Mouse (Mus musculus): ENCODE measurements at regions not wholly inside any gene's neighbourhood (a gene's known extent, or its start where the extent isn't known, plus 50 kb on each side); places are given as distances from the start of the nearest gene placed in this dataset.

DNA sequence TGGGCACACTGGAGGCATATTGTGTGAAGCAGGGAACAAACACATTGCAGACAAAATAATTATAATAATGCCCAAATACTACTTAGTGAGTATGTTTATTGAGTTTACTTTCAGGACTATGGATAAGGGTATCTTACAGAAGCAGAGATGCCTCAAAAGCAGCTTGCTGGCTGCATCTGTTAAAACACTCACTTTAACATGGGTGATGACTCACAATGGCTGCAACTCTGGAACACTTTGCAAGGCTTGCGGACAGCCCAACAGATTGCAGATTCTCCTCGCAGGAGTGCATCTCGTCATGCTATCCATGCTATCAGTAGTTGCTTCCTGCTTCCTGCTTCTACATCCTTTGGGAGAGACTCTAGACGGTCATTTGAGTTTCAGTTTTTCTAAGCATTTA, 373.2 kb upstream of the Arpp21 start:
- TF ChIP-seq MYOD1 (IDR thresholded peaks at IDR 0.05; ENCODE audit: control insufficient read depth in 1 of 3, insufficient read length in 2 of 3, low read depth in 2 of 3), result no peak
- no peak for TF ChIP-seq MAX (IDR thresholded peaks at IDR 0.05; ENCODE audit: low read depth)
- TF ChIP-seq SRF (IDR thresholded peaks at IDR 0.05; ENCODE audit: control insufficient read depth, insufficient read length, low read depth), result no peak
- TF ChIP-seq TCF3 (IDR thresholded peaks at IDR 0.05; ENCODE audit: insufficient read length, low read depth), result no peak
- no peak for TF ChIP-seq E2F4 (IDR thresholded peaks at IDR 0.05; ENCODE audit: insufficient read depth)
- no peak for TF ChIP-seq POLR2AphosphoS2 (IDR thresholded peaks at IDR 0.05; ENCODE audit: insufficient read length, low read depth)
- no peak for TF ChIP-seq TCF12 (IDR thresholded peaks at IDR 0.05; ENCODE audit: insufficient read depth, poor library complexity, severe bottlenecking)
- no peak for TF ChIP-seq USF1 (IDR thresholded peaks at IDR 0.05; ENCODE audit: low read depth)
- TF ChIP-seq MYOG (IDR thresholded peaks at IDR 0.05; ENCODE audit: control insufficient read depth in 1 of 3, insufficient read depth in 1 of 3, insufficient read length in 2 of 3, low read depth in 2 of 3), result no peak
- no peak for TF ChIP-seq POLR2A (IDR thresholded peaks at IDR 0.05; ENCODE audit: insufficient read length, low read depth)
- no peak for TF ChIP-seq REST (IDR thresholded peaks at IDR 0.05; ENCODE audit: insufficient read depth, insufficient read length)
- no peak for TF ChIP-seq CEBPB (IDR thresholded peaks at IDR 0.05; ENCODE audit: insufficient read depth, poor library complexity, severe bottlenecking)
- no peak overlapping the region for H3ac ChIP-seq (ENCODE audit: control insufficient read depth, insufficient read length)
- no peak overlapping the region for H3K4me2 ChIP-seq (ENCODE audit: low read depth)
- no peaks in the 10 kb centered on the region for H3K79me2 ChIP-seq (ENCODE audit: control insufficient read depth, insufficient read depth)
- no peaks in the 10 kb centered on the region for H3K27me3 ChIP-seq (ENCODE audit: control insufficient read depth, insufficient read depth, insufficient read length)
- H3K36me3 ChIP-seq (ENCODE audit: control insufficient read depth, insufficient read depth), result no peaks in the 10 kb centered on the region
- no peak overlapping the region for H3K4me3 ChIP-seq

DNA sequence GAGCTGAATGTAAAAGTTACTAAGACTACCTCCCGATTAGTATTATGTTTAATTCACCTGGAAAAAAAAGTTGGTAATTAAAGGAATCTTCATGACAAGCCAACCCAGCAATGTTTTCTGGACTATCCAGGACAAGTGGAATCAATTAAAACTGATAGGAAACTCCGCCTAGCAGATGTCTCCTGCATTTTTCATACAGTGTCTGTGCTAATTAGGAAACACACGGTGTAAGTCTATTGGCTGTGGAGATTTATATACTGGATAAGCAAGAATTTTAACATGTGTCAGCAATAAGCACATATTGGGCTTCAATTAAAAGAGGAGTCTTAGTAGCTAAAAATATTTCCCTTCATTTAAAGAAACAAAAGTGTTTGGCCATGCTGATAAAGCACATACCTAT, 371.5 kb upstream of the Arpp21 start:
- H3ac ChIP-seq (ENCODE audit: control insufficient read depth, insufficient read length), result no peak overlapping the region

DNA sequence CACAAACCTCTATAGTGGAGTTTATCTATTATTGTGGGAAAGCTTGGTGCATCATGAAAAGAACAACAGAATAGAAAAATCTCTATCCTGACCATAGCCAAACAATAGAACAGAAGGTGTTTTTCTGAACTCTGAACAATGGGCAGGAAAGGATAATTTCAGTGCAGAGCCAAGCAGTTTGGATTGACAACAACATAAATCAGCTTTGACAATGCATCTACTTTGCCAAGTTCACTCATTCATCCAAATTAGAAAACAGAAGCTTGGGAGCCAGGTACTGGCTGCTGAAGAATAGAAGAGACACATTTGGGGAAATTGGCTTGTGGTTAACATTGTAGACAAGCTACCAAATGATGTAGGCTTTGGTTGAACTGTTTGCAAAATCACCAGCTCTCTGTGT, 360.0 kb upstream of the Arpp21 start:
- no peak overlapping the region for H3ac ChIP-seq (ENCODE audit: control insufficient read depth, insufficient read length)
- H3K4me3 ChIP-seq, result no peak overlapping the region
- no peak overlapping the region for H3K4me2 ChIP-seq (ENCODE audit: low read depth)
- no peaks in the 10 kb centered on the region for H3K79me2 ChIP-seq (ENCODE audit: control insufficient read depth, insufficient read depth)
- TF ChIP-seq TCF3 (IDR thresholded peaks at IDR 0.05; ENCODE audit: insufficient read length, low read depth) (no peak), MAX (IDR thresholded peaks at IDR 0.05; ENCODE audit: low read depth) (no peak), REST (IDR thresholded peaks at IDR 0.05; ENCODE audit: insufficient read depth, insufficient read length) (no peak), SRF (IDR thresholded peaks at IDR 0.05; ENCODE audit: control insufficient read depth, insufficient read length, low read depth) (no peak), TCF12 (IDR thresholded peaks at IDR 0.05; ENCODE audit: insufficient read depth, poor library complexity, severe bottlenecking) (no peak), CEBPB (IDR thresholded peaks at IDR 0.05; ENCODE audit: insufficient read depth, poor library complexity, severe bottlenecking) (no peak), USF1 (IDR thresholded peaks at IDR 0.05; ENCODE audit: low read depth) (no peak), POLR2A (IDR thresholded peaks at IDR 0.05; ENCODE audit: insufficient read length, low read depth) (no peak), MYOG (IDR thresholded peaks at IDR 0.05; ENCODE audit: control insufficient read depth in 1 of 3, insufficient read depth in 1 of 3, insufficient read length in 2 of 3, low read depth in 2 of 3) (no peak), E2F4 (IDR thresholded peaks at IDR 0.05; ENCODE audit: insufficient read depth) (no peak), MYOD1 (IDR thresholded peaks at IDR 0.05; ENCODE audit: control insufficient read depth in 1 of 3, insufficient read length in 2 of 3, low read depth in 2 of 3) (no peak), POLR2AphosphoS2 (IDR thresholded peaks at IDR 0.05; ENCODE audit: insufficient read length, low read depth) (no peak)
- no peaks in the 10 kb centered on the region for H3K36me3 ChIP-seq (ENCODE audit: control insufficient read depth, insufficient read depth)
- no peaks in the 10 kb centered on the region for H3K27me3 ChIP-seq (ENCODE audit: control insufficient read depth, insufficient read depth, insufficient read length)

More for the DNA sequence above, 371.5 kb upstream of the Arpp21 start:
- Histone ChIP-seq H3K79me2 (ENCODE audit: control insufficient read depth, insufficient read depth) (no peaks in the 10 kb centered on the region), H3K27me3 (ENCODE audit: control insufficient read depth, insufficient read depth, insufficient read length) (no peaks in the 10 kb centered on the region), H3K4me2 (ENCODE audit: low read depth) (no peak overlapping the region), H3K36me3 (ENCODE audit: control insufficient read depth, insufficient read depth) (no peaks in the 10 kb centered on the region), H3K4me3 (no peak overlapping the region)
- TF ChIP-seq MYOG (IDR thresholded peaks at IDR 0.05; ENCODE audit: control insufficient read depth in 1 of 3, insufficient read depth in 1 of 3, insufficient read length in 2 of 3, low read depth in 2 of 3), result no peak
- no peak for TF ChIP-seq TCF12 (IDR thresholded peaks at IDR 0.05; ENCODE audit: insufficient read depth, poor library complexity, severe bottlenecking)
- no peak for TF ChIP-seq E2F4 (IDR thresholded peaks at IDR 0.05; ENCODE audit: insufficient read depth)
- no peak for TF ChIP-seq POLR2AphosphoS2 (IDR thresholded peaks at IDR 0.05; ENCODE audit: insufficient read length, low read depth)
- no peak for TF ChIP-seq POLR2A (IDR thresholded peaks at IDR 0.05; ENCODE audit: insufficient read length, low read depth)
- TF ChIP-seq TCF3 (IDR thresholded peaks at IDR 0.05; ENCODE audit: insufficient read length, low read depth), result no peak
- TF ChIP-seq MYOD1 (IDR thresholded peaks at IDR 0.05; ENCODE audit: control insufficient read depth in 1 of 3, insufficient read length in 2 of 3, low read depth in 2 of 3), result no peak
- no peak for TF ChIP-seq SRF (IDR thresholded peaks at IDR 0.05; ENCODE audit: control insufficient read depth, insufficient read length, low read depth)
- no peak for TF ChIP-seq USF1 (IDR thresholded peaks at IDR 0.05; ENCODE audit: low read depth)
- TF ChIP-seq MAX (IDR thresholded peaks at IDR 0.05; ENCODE audit: low read depth), result no peak
- TF ChIP-seq REST (IDR thresholded peaks at IDR 0.05; ENCODE audit: insufficient read depth, insufficient read length), result no peak

DNA sequence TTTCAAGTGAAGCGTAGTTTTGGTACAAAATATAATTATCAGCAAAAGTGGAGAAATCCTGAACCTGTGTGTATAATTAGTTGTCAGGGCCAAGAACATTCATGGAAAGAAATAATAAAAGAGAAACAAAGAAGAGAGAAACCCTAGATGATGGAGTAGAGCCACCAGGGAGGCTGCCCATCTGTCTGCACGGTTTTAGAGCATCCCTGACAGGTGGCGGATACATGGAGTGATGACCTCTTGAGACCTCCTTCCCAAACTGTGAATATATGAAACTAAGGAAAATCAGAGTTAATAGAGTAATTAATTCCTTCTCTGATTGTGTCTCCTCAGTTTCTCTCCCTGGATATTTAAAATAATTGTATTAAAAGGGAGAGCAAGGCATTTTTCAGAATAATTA, 354.5 kb upstream of the Arpp21 start:
- no peaks in the 10 kb centered on the region for H3K79me2 ChIP-seq (ENCODE audit: control insufficient read depth, insufficient read depth)
- no peak overlapping the region for H3K4me3 ChIP-seq
- H3K27me3 ChIP-seq (ENCODE audit: control insufficient read depth, insufficient read depth, insufficient read length), result no peaks in the 10 kb centered on the region
- H3ac ChIP-seq (ENCODE audit: control insufficient read depth, insufficient read length), result no peak overlapping the region
- TF ChIP-seq REST (IDR thresholded peaks at IDR 0.05; ENCODE audit: insufficient read depth, insufficient read length) (no peak), USF1 (IDR thresholded peaks at IDR 0.05; ENCODE audit: low read depth) (no peak), TCF3 (IDR thresholded peaks at IDR 0.05; ENCODE audit: insufficient read length, low read depth) (no peak), MAX (IDR thresholded peaks at IDR 0.05; ENCODE audit: low read depth) (no peak), E2F4 (IDR thresholded peaks at IDR 0.05; ENCODE audit: insufficient read depth) (no peak)
- H3K36me3 ChIP-seq (ENCODE audit: control insufficient read depth, insufficient read depth), result no peaks in the 10 kb centered on the region
- H3K4me2 ChIP-seq (ENCODE audit: low read depth), result no peak overlapping the region

DNA sequence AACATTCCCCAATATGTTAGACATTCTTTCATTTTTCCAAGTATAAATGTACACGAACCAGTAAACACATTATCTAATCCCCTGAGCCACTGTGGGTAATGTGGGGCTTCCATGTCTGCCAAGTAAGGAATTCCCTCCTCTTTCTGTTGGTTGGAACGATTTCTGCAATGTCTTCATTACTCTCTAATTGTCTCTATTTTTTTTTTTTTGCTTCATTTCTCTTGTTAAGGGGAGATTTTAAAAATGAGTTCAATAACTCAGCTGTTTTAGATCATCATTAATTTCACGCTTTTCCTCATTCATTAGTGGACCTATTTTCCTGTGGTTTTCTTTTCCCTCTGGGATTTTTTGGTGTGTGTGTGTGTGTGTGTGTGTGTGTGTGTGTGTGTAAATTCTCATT, 337.6 kb upstream of the Arpp21 start:
- Histone ChIP-seq H3K79me2 (ENCODE audit: control insufficient read depth, insufficient read depth) (no peaks in the 10 kb centered on the region), H3ac (ENCODE audit: control insufficient read depth, insufficient read length) (no peak overlapping the region), H3K4me2 (ENCODE audit: low read depth) (no peak overlapping the region), H3K36me3 (ENCODE audit: control insufficient read depth, insufficient read depth) (no peaks in the 10 kb centered on the region), H3K4me3 (no peak overlapping the region), H3K27me3 (ENCODE audit: control insufficient read depth, insufficient read depth, insufficient read length) (no peaks in the 10 kb centered on the region)
- TF ChIP-seq E2F4 (IDR thresholded peaks at IDR 0.05; ENCODE audit: insufficient read depth), result no peak
- no peak for TF ChIP-seq USF1 (IDR thresholded peaks at IDR 0.05; ENCODE audit: low read depth)
- no peak for TF ChIP-seq POLR2AphosphoS2 (IDR thresholded peaks at IDR 0.05; ENCODE audit: insufficient read length, low read depth)
- no peak for TF ChIP-seq SRF (IDR thresholded peaks at IDR 0.05; ENCODE audit: control insufficient read depth, insufficient read length, low read depth)
- TF ChIP-seq MYOD1 (IDR thresholded peaks at IDR 0.05; ENCODE audit: control insufficient read depth in 1 of 3, insufficient read length in 2 of 3, low read depth in 2 of 3), result no peak
- no peak for TF ChIP-seq REST (IDR thresholded peaks at IDR 0.05; ENCODE audit: insufficient read depth, insufficient read length)
- TF ChIP-seq MAX (IDR thresholded peaks at IDR 0.05; ENCODE audit: low read depth), result no peak
- TF ChIP-seq MYOG (IDR thresholded peaks at IDR 0.05; ENCODE audit: control insufficient read depth in 1 of 3, insufficient read depth in 1 of 3, insufficient read length in 2 of 3, low read depth in 2 of 3), result no peak
- TF ChIP-seq TCF3 (IDR thresholded peaks at IDR 0.05; ENCODE audit: insufficient read length, low read depth), result no peak
- no peak for TF ChIP-seq POLR2A (IDR thresholded peaks at IDR 0.05; ENCODE audit: insufficient read length, low read depth)

Measured in myocyte (in vitro differentiated cells).